ENCODE assay signal across 8 mouse cellular contexts in the genomic region with DNA sequence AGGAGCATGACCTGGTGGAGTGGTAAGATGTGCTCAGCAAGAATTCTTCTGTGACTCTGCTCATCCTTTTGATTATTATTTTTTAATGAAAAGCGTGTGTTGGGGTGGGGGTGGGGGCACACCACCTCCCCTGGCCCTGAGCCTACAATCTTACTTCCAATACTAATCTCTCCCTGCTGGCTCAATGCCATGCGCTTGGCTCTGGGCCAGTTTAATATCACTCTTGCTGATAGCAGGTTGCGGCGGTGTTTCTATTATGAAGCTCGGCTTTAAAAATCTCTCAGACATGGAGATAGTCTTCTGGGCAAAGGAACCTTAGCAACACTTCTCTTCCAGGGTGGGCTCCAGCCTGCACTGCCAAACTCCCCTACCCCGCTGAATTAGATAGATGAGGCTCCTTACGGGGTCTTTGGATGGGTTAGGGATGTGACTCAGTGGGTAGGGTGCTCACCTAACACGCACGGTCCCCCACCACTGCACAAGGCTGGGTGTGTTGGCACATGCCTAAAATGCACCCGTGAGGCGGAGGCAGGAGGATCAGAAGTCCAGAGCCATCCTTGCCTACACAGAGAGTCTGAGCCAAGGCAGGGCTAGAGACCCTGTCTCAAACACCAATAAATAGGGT.
DNase-seq lines count a peak whose midpoint lies in the region; ATAC-seq and TF ChIP-seq lines count a peak whose summit lies in the region.

No protein-coding gene starts in this region.

- no peak for DNase-seq in hindbrain, embryonic 11.5 days (ENCODE audit: low spot score)
- peak; percentile 36 for DNase-seq in right cerebral cortex, postnatal 14 days
- DNase-seq in right cerebral cortex, adult 2 months (ENCODE audit: low spot score in 2 of 2), result no peak
- peak; percentile 42 to 45 for DNase-seq in heart, postnatal 14 days
- DNase-seq in retina, postnatal 7 days (ENCODE audit: low read depth, low spot score), result peak; percentile 56
- DNase-seq in thymus, adult 2 months, result no peak

- no peak overlapping the region for H3K4me3 ChIP-seq in hindbrain, embryonic 12.5 days
- H3K4me3 ChIP-seq in hindbrain, embryonic 11.5 days (ENCODE audit: low read depth, low read length), result no peak overlapping the region
- H3K4me3 ChIP-seq in thymus, adult 2 months (ENCODE audit: control insufficient read depth, insufficient read depth, low read length), result no peak overlapping the region

- H3K27me3 ChIP-seq in hindbrain, embryonic 12.5 days, result no peaks in the 10 kb centered on the region
- H3K27me3 ChIP-seq in hindbrain, embryonic 11.5 days (ENCODE audit: control insufficient read depth, insufficient read depth, low read length), result no peaks in the 10 kb centered on the region
- no peaks in the 10 kb centered on the region for H3K27me3 ChIP-seq in thymus, adult 2 months (ENCODE audit: control insufficient read depth, insufficient read depth, low read length)

- H3K4me2 ChIP-seq in hindbrain, embryonic 12.5 days (replicated peaks), result no peak overlapping the region
- no peak overlapping the region for H3K4me2 ChIP-seq in hindbrain, embryonic 11.5 days (replicated peaks; ENCODE audit: low read depth, low read length)

- no peak overlapping the region for H3K9ac ChIP-seq in hindbrain, embryonic 12.5 days
- H3K9ac ChIP-seq in hindbrain, embryonic 11.5 days (ENCODE audit: low read depth, low read length), result no peak overlapping the region

- TF ChIP-seq POLR2A in thymus, adult 2 months (IDR thresholded peaks at IDR 0.05; ENCODE audit: control insufficient read depth, extremely low read depth, insufficient read depth, low read length, poor library complexity), result no peak

- intact Hi-C loops in heart, postnatal 14 days (cut with DNase I), result no loop called here

- no peak for TF ChIP-seq CTCF in thymus, adult 2 months (IDR thresholded peaks at IDR 0.05; ENCODE audit: borderline replicate concordance, control insufficient read depth, extremely low read depth, insufficient read depth, low read length, poor library complexity)

- no peak for ATAC-seq in hindbrain, embryonic 12.5 days (ENCODE audit: low FRiP score)
- ATAC-seq in hindbrain, embryonic 11.5 days (ENCODE audit: low FRiP score), result no peak
- ATAC-seq in CD4-positive, CD25-positive, alpha-beta regulatory T cell, adult 4 months, result no peak

- H3K9me3 ChIP-seq in hindbrain, embryonic 12.5 days (replicated peaks), result peaks cover 7% of the 10 kb centered on the region
- H3K9me3 ChIP-seq in hindbrain, embryonic 11.5 days (ENCODE audit: control insufficient read depth, low read length), result no peaks in the 10 kb centered on the region

- H3K27ac ChIP-seq in hindbrain, embryonic 12.5 days, result peak overlapping the region; percentile 37; the same call in 1 of the 2 replicates
- no peak overlapping the region for H3K27ac ChIP-seq in hindbrain, embryonic 11.5 days (ENCODE audit: low read depth, low read length)
- no peak overlapping the region for H3K27ac ChIP-seq in thymus, adult 2 months (ENCODE audit: control insufficient read depth, insufficient read depth, low read length)

- no peaks in the 10 kb centered on the region for H3K36me3 ChIP-seq in hindbrain, embryonic 12.5 days
- H3K36me3 ChIP-seq in hindbrain, embryonic 11.5 days (ENCODE audit: control insufficient read depth, insufficient read depth, low read length), result no peaks in the 10 kb centered on the region
- no peaks in the 10 kb centered on the region for H3K36me3 ChIP-seq in thymus, adult 2 months (ENCODE audit: control insufficient read depth, insufficient read depth, low read length)

- WGBS in hindbrain, embryonic 12.5 days, result 80% methylated on average over 11 of the region's 11 CpGs
- WGBS in hindbrain, embryonic 11.5 days, result 82% methylated on average over 11 of the region's 11 CpGs
- WGBS in thymus, adult 2 months, result 94% methylated on average over 11 of the region's 11 CpGs

- peaks cover 8% of the 10 kb centered on the region for H3K4me1 ChIP-seq in hindbrain, embryonic 12.5 days
- H3K4me1 ChIP-seq in hindbrain, embryonic 11.5 days (replicated peaks; ENCODE audit: control insufficient read depth, insufficient read depth, low read length), result no peaks in the 10 kb centered on the region
- H3K4me1 ChIP-seq in thymus, adult 2 months (replicated peaks; ENCODE audit: control insufficient read depth, insufficient read depth, low read length), result no peaks in the 10 kb centered on the region

Comparison
In these comparisons a context has a peak if more than half of its experiments do, and no peak if none do; other contexts are left out.
1. DNase-seq: peak in right cerebral cortex, postnatal 14 days (single experiment), heart, postnatal 14 days (2 of 2) and retina, postnatal 7 days (single experiment); none in hindbrain, embryonic 11.5 days (single experiment), right cerebral cortex, adult 2 months (0 of 2) and thymus, adult 2 months (single experiment).